Mouse (Mus musculus) kidney, embryonic 16.5 days (tissue): ENCODE measurements around the gene Zdhhc13. TPM values are rescaled to one million over a fixed set of nuclear protein-coding genes. Genes with fewer than 3 reads are reported as not detected.

Experiments used
- ATAC-seq: fragments of 200-750 bp; cut with Nextera tagmentation; 2 replicates; pipeline ENCODE4 v1.8.0; 2017; ENCODE audit warnings: moderate TSS enrichment; ENCODE audit not compliant: low FRiP score, low TSS enrichment
- H3K27ac ChIP-seq: fragments of 300-500 bp; sonication (generic); 2 replicates; pipeline ENCODE4 v1.5.1; 2014; ENCODE audit warnings: low read length
- H3K27me3 ChIP-seq: fragments of 300-500 bp; sonication (generic); 2 replicates; pipeline ENCODE4 v1.6.1; 2014; ENCODE audit warnings: low read length, control low read depth, mixed read lengths; ENCODE audit not compliant: insufficient read depth
- H3K36me3 ChIP-seq: fragments of 300-500 bp; sonication (generic); 2 replicates; pipeline ENCODE4 v1.6.1; 2014; ENCODE audit warnings: low read length, control low read depth, mixed read lengths; ENCODE audit not compliant: insufficient read depth
- H3K4me1 ChIP-seq: fragments of 300-500 bp; sonication (generic); 2 replicates; pipeline ENCODE4 v1.6.1; 2014; ENCODE audit warnings: low read length, control low read depth, mixed read lengths; ENCODE audit not compliant: insufficient read depth
- H3K4me2 ChIP-seq: fragments of 300-500 bp; sonication (generic); replicated peaks from 2 replicates; pipeline ENCODE4 v1.6.1; 2014; ENCODE audit warnings: low read depth, low read length
- H3K4me3 ChIP-seq: fragments of 300-500 bp; sonication (generic); 2 replicates; pipeline ENCODE4 v1.5.1; 2014; ENCODE audit warnings: mild to moderate bottlenecking, low read length
- H3K9ac ChIP-seq: fragments of 300-500 bp; sonication (generic); replicated peaks from 2 replicates; pipeline ENCODE4 v1.6.1; 2014; ENCODE audit warnings: low read length
- H3K9me3 ChIP-seq: fragments of 300-500 bp; sonication (generic); 2 replicates; pipeline ENCODE4 v1.6.1; 2016; ENCODE audit warnings: low read length, control low read depth
- WGBS: fragments of 180-500 bp; shearing (Covaris S2); extraction: QIAGEN DNeasy Blood & Tissue Kit; methylation state at CpG from one replicate; pipeline ENCODE4 v1.1.7; 2014; 5-methylcytosine and 5-hydroxymethylcytosine counted together
- polyA plus RNA-seq: library from polyadenylated mRNA; unstranded; fragments of >200 nt; fragmentation: Nextera tagmentation; extraction: Ambion mirVana; gene quantifications from 2 replicates; pipeline ENCODE4 v1.2.1, GENCODE M21; 2015

Gene Zdhhc13
- polyA plus RNA-seq, 1 experiment from 2014 or later: 46.0 TPM

GRCm38 (mm10) chr7:48782432-48782831, 6.4 kb upstream of the Zdhhc13 start:
- no peaks in the 10 kb centered on the region for H3K36me3 ChIP-seq
- no peak for ATAC-seq
- H3K27ac ChIP-seq: no peak overlapping the region
- no peak overlapping the region for H3K9ac ChIP-seq
- H3K27me3 ChIP-seq: no peaks in the 10 kb centered on the region
- H3K9me3 ChIP-seq: no peaks in the 10 kb centered on the region
- H3K4me1 ChIP-seq: no peaks in the 10 kb centered on the region
- no peak overlapping the region for H3K4me3 ChIP-seq
- no peak overlapping the region for H3K4me2 ChIP-seq
- WGBS: 80% methylated on average over 4 of the region's 4 CpGs

- WGBS: 74% methylated on average over 11 of the region's 11 CpGs
- Histone ChIP-seq H3K9ac (no peak overlapping the region), H3K27me3 (no peaks in the 10 kb centered on the region), H3K27ac (no peak overlapping the region), H3K9me3 (no peaks in the 10 kb centered on the region), H3K4me1 (peaks cover 4% of the 10 kb centered on the region), H3K4me3 (no peak overlapping the region), H3K36me3 (no peaks in the 10 kb centered on the region), H3K4me2 (no peak overlapping the region)
- ATAC-seq: no peak
Measured at GRCm38 (mm10) chr7:48784773-48785523, 3.9 kb upstream of the Zdhhc13 start.

- H3K9ac ChIP-seq: no peak overlapping the region
- ATAC-seq: peak; percentile 1; the same call in 1 of the 2 replicates
- no peak overlapping the region for H3K27ac ChIP-seq
- no peaks in the 10 kb centered on the region for H3K36me3 ChIP-seq
- peaks cover 19% of the 10 kb centered on the region for H3K4me1 ChIP-seq
- WGBS: 73% methylated on average over 3 of the region's 3 CpGs
- no peaks in the 10 kb centered on the region for H3K9me3 ChIP-seq
- H3K4me2 ChIP-seq: peak overlapping the region; percentile 87
- H3K4me3 ChIP-seq: peak overlapping the region; percentile 75
- H3K27me3 ChIP-seq: no peaks in the 10 kb centered on the region
Measured at GRCm38 (mm10) chr7:48788348-48788747, 455 bp upstream of the Zdhhc13 start.

- Histone ChIP-seq H3K4me3 (peak overlapping the region; percentile 16), H3K36me3 (no peaks in the 10 kb centered on the region), H3K4me1 (peaks cover 25% of the 10 kb centered on the region), H3K9me3 (no peaks in the 10 kb centered on the region), H3K9ac (no peak overlapping the region), H3K27me3 (no peaks in the 10 kb centered on the region), H3K4me2 (peak overlapping the region; percentile 87), H3K27ac (no peak overlapping the region)
- 39% methylated on average over 4 of the region's 4 CpGs for WGBS
- ATAC-seq: no peak
Measured at GRCm38 (mm10) chr7:48790117-48790516, 1.3 kb downstream of the Zdhhc13 start.

GRCm38 (mm10) chr7:48791412-48791811, 2.6 kb downstream of the Zdhhc13 start:
- Histone ChIP-seq H3K36me3 (no peaks in the 10 kb centered on the region), H3K4me1 (peaks cover 25% of the 10 kb centered on the region), H3K9me3 (no peaks in the 10 kb centered on the region), H3K4me2 (no peak overlapping the region), H3K27ac (no peak overlapping the region), H3K9ac (no peak overlapping the region), H3K4me3 (no peak overlapping the region), H3K27me3 (no peaks in the 10 kb centered on the region)
- no peak for ATAC-seq
- 79% methylated on average over 3 of the region's 3 CpGs for WGBS

GRCm38 (mm10) chr7:48795130-48795529, 6.3 kb downstream of the Zdhhc13 start:
- ATAC-seq: no peak
- WGBS: 91% methylated on average over 3 of the region's 3 CpGs
- Histone ChIP-seq H3K4me1 (peaks cover 19% of the 10 kb centered on the region), H3K27me3 (no peaks in the 10 kb centered on the region), H3K27ac (no peak overlapping the region), H3K36me3 (peaks cover 8% of the 10 kb centered on the region; the same call in 1 of the 2 replicates), H3K9me3 (no peaks in the 10 kb centered on the region), H3K9ac (no peak overlapping the region), H3K4me2 (no peak overlapping the region), H3K4me3 (no peak overlapping the region)

GRCm38 (mm10) chr7:48803381-48803780, 14.6 kb downstream of the Zdhhc13 start:
- ATAC-seq: no peak
- Histone ChIP-seq H3K4me3 (no peak overlapping the region), H3K4me2 (no peak overlapping the region), H3K36me3 (peaks cover 39% of the 10 kb centered on the region), H3K9me3 (no peaks in the 10 kb centered on the region), H3K27me3 (no peaks in the 10 kb centered on the region), H3K4me1 (no peaks in the 10 kb centered on the region), H3K9ac (no peak overlapping the region), H3K27ac (no peak overlapping the region)
- 82% methylated on average over 7 of the region's 7 CpGs for WGBS

- WGBS: 84% methylated on average over 4 of the region's 4 CpGs
- H3K36me3 ChIP-seq: peaks cover 41% of the 10 kb centered on the region
- no peak overlapping the region for H3K4me2 ChIP-seq
- no peaks in the 10 kb centered on the region for H3K27me3 ChIP-seq
- no peak for ATAC-seq
- no peak overlapping the region for H3K4me3 ChIP-seq
- H3K4me1 ChIP-seq: no peaks in the 10 kb centered on the region
- no peak overlapping the region for H3K27ac ChIP-seq
- no peaks in the 10 kb centered on the region for H3K9me3 ChIP-seq
- no peak overlapping the region for H3K9ac ChIP-seq
Measured at GRCm38 (mm10) chr7:48806587-48806986, 17.8 kb downstream of the Zdhhc13 start.

- Histone ChIP-seq H3K4me1 (no peaks in the 10 kb centered on the region), H3K27me3 (no peaks in the 10 kb centered on the region), H3K9ac (no peak overlapping the region), H3K27ac (no peak overlapping the region), H3K9me3 (no peaks in the 10 kb centered on the region), H3K4me3 (no peak overlapping the region), H3K4me2 (no peak overlapping the region), H3K36me3 (peaks cover 24% of the 10 kb centered on the region)
- no peak for ATAC-seq
- WGBS: 100% methylated on average over 1 of the region's 1 CpGs
Measured at GRCm38 (mm10) chr7:48810652-48811051, 21.8 kb downstream of the Zdhhc13 start.

- peaks cover 14% of the 10 kb centered on the region; the same call in 1 of the 2 replicates for H3K36me3 ChIP-seq
- H3K9ac ChIP-seq: no peak overlapping the region
- H3K4me3 ChIP-seq: no peak overlapping the region
- no peak overlapping the region for H3K4me2 ChIP-seq
- no peaks in the 10 kb centered on the region for H3K9me3 ChIP-seq
- H3K27me3 ChIP-seq: no peaks in the 10 kb centered on the region
- H3K4me1 ChIP-seq: no peaks in the 10 kb centered on the region
- no peak for ATAC-seq
- H3K27ac ChIP-seq: no peak overlapping the region
Measured at GRCm38 (mm10) chr7:48812358-48812757, 23.6 kb downstream of the Zdhhc13 start.
